Mouse (Mus musculus) cerebellum, postnatal 36 days (tissue): Measurements from ENCODE around the gene Mcm5.

Experiments
- DNase-seq, 2 experiments: peaks; one replicate each; pipeline ENCODE4 v3.0.0; 2021 to 2022; ENCODE audit warnings: mixed read lengths in 2 of 2

Mcm5 gene

GRCm38 (mm10) chr8:75103376-75103878 lies 5.9 kb upstream of the Mcm5 start:
- DNase-seq, result no peak

DNA sequence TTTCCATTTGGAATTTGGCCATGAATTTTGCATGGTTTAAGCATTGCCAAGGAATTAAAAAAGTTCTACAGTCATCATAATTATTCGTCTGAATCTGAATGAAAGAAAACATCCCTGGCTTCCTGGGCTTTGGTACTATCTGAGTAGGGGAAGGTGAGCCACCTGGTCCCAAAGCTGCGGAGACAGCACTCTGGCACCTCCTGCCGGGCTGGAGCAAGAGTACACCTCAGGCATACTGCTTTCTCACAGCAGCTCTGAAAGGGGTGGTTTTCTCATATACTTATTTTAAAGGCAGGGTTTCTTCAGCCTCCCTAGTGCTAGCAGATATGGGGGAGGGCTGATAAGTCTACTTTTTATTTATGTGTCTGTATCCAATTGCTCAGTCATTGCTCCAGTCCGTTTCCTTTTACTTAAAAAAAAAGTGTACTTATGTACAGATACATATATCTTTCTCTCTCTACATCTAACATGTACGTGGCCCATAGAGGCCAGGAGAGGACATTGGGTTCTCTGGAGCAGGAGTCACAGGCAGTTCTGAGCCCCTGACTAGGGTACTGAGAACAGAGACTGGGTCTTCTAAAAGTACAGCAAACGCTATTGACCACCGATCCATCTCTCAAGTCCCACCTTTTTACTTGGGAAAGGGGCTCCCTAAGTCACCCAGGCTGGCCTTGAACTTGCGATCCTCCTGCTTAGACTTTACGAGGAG lies 688 bp upstream of the Mcm5 start:
- DNase-seq, result peak; percentile 81 to 85

GRCm38 (mm10) chr8:75110093-75110492 lies 724 bp downstream of the Mcm5 start:
- no peak for DNase-seq

DNA sequence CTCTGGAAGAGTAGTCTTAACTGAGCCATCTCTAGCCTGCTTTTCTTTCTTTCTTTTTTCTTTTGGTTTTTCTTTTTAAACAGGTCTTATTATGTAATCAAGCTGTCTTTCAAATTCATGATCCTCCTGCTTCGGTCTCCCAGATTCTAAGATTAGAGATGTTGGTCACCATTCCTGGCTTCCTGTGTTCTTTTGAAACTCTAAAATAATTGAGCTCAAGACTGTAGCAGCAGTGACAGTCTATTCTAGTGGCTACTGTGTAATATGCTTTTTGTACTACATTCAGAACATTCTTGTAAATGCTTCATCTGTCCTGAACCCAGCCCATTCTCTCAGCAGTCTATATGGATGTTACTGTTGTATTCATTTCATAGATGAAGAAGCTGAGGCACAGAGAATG lies 9.1 kb downstream of the Mcm5 start:
- DNase-seq, result no peak

DNA sequence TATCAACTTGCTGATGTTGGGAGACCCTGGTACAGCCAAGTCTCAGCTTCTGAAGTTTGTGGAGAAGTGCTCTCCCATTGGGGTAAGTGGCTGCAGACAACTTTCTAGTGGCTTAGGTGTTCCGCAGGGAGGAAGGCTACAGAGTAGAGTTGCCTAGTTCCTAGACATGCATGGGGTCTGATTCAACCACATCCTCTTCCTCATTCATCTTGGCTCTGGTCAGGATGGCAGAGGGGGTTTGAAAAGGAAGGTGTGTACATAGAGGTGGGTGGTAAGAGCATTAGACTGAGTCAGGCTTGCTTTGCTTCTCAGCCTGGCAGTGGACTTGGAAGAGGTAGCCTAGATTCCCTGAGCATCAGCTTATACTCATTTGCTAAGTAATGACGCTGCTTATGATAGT lies 9.9 kb downstream of the Mcm5 start:
- no peak for DNase-seq

DNA sequence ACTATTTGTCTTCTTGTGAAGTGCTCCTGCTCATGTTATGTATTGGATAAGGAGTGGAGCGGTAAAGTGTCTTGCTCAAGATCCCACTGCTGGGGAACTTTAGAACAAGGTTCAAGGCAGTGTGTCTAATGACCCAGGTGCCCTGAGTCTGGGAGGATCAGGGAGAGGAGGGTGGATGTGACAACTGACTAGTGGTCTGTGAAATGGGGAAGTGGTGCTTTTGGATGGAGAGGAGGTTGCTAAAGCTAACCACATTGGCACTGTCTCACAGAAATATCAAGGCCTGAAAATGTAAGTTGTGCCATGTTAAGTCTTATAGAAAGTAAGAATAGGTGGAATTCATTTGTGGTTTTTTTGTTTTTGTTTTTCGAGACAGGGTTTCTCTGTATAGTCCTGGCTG lies 10.4 kb downstream of the Mcm5 start:
- no peak for DNase-seq

- no peak for DNase-seq
Measured at GRCm38 (mm10) chr8:75127406-75127805, 18.0 kb downstream of the Mcm5 start.

DNA sequence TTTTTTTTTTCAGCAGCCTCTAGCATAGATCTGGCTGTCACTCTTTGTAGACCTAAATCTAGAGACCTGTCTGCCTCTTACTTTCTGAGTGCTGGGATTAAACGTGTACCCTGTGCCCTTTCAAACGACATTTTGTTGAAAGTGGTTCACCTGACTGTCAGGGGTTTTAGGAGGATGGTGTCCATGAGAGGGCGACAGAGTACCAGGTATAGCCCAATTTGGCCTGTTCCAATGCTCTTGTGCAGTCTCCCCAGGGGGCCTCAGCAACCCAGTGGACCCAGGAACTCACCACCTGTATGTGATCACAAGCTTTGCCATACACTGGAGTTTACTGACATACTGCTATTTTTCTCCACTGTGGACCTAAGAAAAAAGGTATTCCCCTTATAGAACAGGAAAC lies 23.1 kb downstream of the Mcm5 start:
- peak; percentile 61 to 62 for DNase-seq

GRCm38 (mm10) chr8:75133399-75133798 lies 24.0 kb downstream of the Mcm5 start:
- no peak for DNase-seq

- peak; percentile 64 to 69 for DNase-seq
Measured at GRCm38 (mm10) chr8:75134603-75135391, 25.4 kb downstream of the Mcm5 start.

GRCm38 (mm10) chr8:75135756-75136155 lies 26.4 kb downstream of the Mcm5 start:
- DNase-seq, result no peak

GRCm38 (mm10) chr8:75136256-75136655 lies 26.9 kb downstream of the Mcm5 start:
- no peak for DNase-seq

- DNase-seq, result no peak
Measured at GRCm38 (mm10) chr8:75137536-75137935, 28.2 kb downstream of the Mcm5 start.

DNA sequence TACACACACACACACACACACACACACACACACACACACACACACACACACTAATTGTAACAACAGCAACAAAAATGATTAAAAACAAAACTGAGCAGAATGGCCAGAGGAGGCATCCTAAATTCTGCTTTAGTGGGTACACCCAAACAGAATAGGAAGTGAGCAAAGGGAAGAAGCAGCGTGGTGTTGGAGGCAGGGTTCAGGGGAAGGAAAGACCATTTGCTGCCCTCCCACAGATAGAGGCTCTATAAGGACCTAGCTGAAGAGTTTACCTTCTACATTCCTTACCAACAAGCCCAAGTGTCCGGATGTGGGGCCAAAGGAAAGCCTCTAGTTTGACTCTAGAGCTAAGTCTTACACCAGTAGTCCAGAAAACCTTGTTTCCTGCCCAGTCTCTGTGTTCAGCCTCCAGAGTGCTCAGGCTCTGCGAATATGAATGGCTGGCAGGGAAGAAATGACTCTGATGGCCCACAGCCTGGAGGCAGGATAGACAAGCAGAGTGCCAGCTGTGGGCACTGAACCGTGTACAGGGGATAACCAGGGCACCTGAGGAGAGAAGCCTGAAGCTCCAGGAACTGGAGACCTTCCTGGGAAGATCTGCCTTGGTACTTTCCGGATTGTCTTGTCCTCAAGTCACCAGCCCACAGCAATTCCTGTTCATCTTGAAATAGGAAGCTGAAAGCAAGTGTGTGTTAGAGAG lies 41.7 kb downstream of the Mcm5 start:
- peak; percentile 16 to 35 for DNase-seq

- no peak for DNase-seq
Measured at GRCm38 (mm10) chr8:75151743-75152142, 42.4 kb downstream of the Mcm5 start.

DNA sequence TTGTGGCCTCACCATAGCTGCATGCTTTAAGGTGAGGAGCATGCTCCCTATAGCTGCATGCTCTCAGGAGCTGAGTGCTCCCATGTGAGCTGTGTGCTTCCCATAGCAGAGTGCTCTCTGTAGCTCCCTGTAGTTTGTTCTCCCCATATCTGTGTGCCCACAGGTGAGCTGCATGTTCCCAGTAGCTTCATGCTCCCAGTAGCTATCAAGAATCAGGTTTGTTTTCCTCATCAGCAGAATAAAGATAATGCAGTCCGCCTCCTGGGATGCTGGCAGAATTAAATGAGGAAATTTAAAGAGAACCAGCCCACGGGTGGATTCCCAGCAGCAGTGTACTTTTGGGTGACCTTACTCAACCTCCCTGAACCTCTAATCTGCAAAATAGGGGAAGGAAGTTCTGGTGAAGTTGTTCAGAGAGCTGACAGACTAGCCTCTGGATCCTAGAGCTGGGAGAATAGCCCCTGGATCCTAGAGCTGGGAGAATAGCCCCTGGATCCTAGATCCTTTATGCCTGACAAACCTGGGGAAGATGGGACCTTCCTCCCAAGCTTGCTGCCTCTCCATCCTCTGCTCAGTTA lies 43.2 kb downstream of the Mcm5 start:
- DNase-seq, result no peak

GRCm38 (mm10) chr8:75154855-75155478 lies 45.6 kb downstream of the Mcm5 start:
- DNase-seq, result no peak

- DNase-seq, result no peak
Measured at GRCm38 (mm10) chr8:75155740-75156322, 46.5 kb downstream of the Mcm5 start.

GRCm38 (mm10) chr8:75157471-75158230 lies 48.3 kb downstream of the Mcm5 start:
- no peak for DNase-seq

DNA sequence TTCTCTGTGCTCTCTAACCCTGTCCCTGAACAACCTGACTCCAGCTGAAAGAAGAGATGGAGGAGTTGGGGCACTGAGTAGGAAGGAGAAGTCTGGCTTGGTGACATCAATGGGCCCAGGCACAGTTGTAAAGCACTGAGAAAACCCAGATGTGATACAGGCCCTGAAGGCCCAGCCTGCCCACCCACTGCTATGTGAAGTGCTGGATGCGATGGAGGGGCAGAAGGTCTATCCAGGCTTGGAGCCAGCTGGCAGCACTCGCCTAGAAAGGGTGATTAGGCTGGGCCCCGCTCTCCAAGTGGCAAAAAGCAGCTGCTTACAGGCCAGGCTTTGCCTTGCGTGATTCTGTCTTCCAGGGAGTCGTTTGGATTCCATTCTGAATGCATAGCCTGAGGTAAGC lies 60.0 kb downstream of the Mcm5 start:
- DNase-seq, result no peak

DNA sequence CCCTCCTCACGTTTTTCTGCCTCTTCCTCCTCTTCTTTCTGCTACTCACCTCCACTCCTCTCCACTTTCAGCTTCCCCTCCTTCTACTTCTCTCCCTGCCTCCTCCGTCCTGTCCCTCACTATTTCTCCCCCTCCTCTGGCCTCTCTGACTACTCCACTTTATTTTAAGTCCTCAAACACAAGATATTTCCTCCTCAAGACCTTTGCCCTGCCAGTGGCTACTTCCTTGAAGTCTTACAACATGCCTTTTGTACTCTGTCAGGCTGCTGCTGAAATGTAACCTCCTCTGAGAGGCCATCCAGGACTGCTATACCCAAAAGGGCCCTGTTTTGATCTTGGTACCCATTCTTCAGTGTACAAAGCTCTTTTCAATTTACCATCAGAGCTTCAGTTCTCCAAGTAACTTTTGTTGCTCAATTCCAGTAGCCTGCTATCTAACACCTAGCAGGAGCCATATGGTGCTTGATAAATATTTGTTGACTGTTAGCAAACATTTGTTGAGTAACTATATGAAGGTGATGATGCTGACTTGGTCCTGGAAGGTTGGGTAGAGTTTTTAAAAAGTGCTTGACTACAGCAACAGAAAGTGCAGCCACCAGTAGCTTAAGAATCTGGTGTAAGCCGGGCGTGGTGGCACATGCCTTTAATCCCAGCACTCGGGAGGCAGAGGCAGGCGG lies 62.8 kb downstream of the Mcm5 start:
- DNase-seq, result no peak
